Mouse (Mus musculus): Measurements from ENCODE around the gene Ncl. TPM values are rescaled to one million over a fixed set of nuclear protein-coding genes. Genes with fewer than 3 reads are reported as not detected.
A peak's percentile ranks its signal among the peaks of the same experiment; 100 is the strongest.

The Ncl gene
- polyA plus RNA-seq, 1 experiment from 2014 or later = 124 TPM

DNA sequence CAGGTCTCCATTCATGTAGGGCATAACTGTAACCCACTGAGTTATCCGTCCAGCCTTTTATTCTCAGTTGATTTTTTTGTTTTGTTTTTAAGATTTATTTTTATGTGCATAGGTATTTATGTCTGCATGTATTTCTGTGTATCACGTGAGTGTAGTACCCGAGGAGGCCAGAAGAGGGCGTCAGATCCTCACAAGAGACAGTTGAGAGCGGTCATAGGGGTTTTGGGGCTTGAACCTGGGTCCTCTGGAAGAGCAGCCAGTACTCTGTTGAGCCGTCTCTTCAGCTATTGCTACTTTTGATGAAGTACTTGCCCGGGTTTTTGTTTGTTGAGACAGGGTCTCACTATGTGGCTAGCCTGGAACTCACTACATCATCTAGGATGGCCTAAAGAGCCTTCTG, 36.7 kb upstream of the Ncl start:
- no peak for ATAC-seq
- Histone ChIP-seq H3K36me3 (ENCODE audit: control insufficient read depth, insufficient read depth, low read length) (no peaks in the 10 kb centered on the region), H3K27me3 (replicated peaks; ENCODE audit: control insufficient read depth, insufficient read depth, low read length) (no peaks in the 10 kb centered on the region), H3K9ac (ENCODE audit: low read length) (no peak overlapping the region), H3K4me2 (ENCODE audit: low read length) (no peak overlapping the region), H3K4me1 (ENCODE audit: control insufficient read depth, insufficient read depth, low read length) (no peaks in the 10 kb centered on the region), H3K9me3 (replicated peaks; ENCODE audit: control insufficient read depth, low read length) (no peaks in the 10 kb centered on the region), H3K4me3 (ENCODE audit: low read depth, low read length) (no peak overlapping the region), H3K27ac (ENCODE audit: low read depth, low read length) (no peak overlapping the region)
- WGBS = 68% methylated on average over 7 of the region's 7 CpGs
- DNase-seq (ENCODE audit: low spot score) = no peak

DNA sequence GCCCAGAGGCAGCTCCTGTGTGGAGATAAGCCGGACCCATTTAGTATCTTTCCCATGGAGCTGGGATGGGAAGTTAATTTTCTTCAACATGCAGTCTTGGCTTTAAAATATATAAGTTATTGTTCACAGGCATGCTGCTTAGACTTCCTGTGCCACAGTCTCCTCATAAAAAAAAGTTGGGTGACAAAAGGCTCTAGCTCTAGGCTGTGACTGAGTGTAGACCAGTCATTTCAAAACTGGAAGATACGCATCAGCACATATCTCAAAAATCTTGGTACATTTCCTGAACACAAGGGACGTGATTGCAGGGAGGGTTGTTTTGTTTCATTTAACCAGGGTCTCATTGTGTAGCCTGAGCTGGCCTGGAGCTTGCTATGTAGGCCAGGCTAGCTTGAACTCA, 35.0 kb upstream of the Ncl start:
- Histone ChIP-seq H3K27ac (ENCODE audit: low read depth, low read length) (no peak overlapping the region), H3K9ac (ENCODE audit: low read length) (no peak overlapping the region), H3K9me3 (replicated peaks; ENCODE audit: control insufficient read depth, low read length) (no peaks in the 10 kb centered on the region), H3K36me3 (ENCODE audit: control insufficient read depth, insufficient read depth, low read length) (no peaks in the 10 kb centered on the region), H3K27me3 (replicated peaks; ENCODE audit: control insufficient read depth, insufficient read depth, low read length) (no peaks in the 10 kb centered on the region), H3K4me1 (ENCODE audit: control insufficient read depth, insufficient read depth, low read length) (no peaks in the 10 kb centered on the region), H3K4me2 (ENCODE audit: low read length) (no peak overlapping the region), H3K4me3 (ENCODE audit: low read depth, low read length) (no peak overlapping the region)
- ATAC-seq (no peak), DNase-seq (ENCODE audit: low spot score) (no peak)
- 87% methylated on average over 3 of the region's 3 CpGs for WGBS

DNA sequence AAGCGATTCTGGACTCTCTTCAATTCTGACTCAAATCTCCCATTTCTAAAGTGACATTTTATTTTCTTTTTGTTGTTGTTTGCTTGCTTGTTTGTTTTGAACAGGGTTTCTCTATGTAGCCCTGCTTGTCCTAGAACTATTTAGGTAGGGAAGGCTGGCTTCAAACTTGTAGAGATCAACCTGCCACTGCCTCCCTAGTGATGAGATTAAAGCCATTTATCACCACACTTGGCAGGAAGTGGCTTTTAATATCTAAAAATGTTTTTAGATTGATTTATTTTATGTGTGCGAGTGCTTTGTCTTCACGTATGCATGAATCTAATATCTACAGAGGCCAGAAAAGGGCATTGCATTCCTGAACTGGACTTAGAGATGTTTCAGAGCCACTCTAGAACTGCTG, 34.0 kb upstream of the Ncl start:
- Histone ChIP-seq H3K9ac (ENCODE audit: low read length) (no peak overlapping the region), H3K4me2 (ENCODE audit: low read length) (no peak overlapping the region), H3K9me3 (replicated peaks; ENCODE audit: control insufficient read depth, low read length) (no peaks in the 10 kb centered on the region), H3K4me3 (ENCODE audit: low read depth, low read length) (no peak overlapping the region), H3K27me3 (replicated peaks; ENCODE audit: control insufficient read depth, insufficient read depth, low read length) (no peaks in the 10 kb centered on the region), H3K27ac (ENCODE audit: low read depth, low read length) (no peak overlapping the region), H3K36me3 (ENCODE audit: control insufficient read depth, insufficient read depth, low read length) (no peaks in the 10 kb centered on the region), H3K4me1 (ENCODE audit: control insufficient read depth, insufficient read depth, low read length) (no peaks in the 10 kb centered on the region)
- 87% methylated on average over 3 of the region's 3 CpGs for WGBS
- no peak for ATAC-seq
- no peak for DNase-seq (ENCODE audit: low spot score)

DNA sequence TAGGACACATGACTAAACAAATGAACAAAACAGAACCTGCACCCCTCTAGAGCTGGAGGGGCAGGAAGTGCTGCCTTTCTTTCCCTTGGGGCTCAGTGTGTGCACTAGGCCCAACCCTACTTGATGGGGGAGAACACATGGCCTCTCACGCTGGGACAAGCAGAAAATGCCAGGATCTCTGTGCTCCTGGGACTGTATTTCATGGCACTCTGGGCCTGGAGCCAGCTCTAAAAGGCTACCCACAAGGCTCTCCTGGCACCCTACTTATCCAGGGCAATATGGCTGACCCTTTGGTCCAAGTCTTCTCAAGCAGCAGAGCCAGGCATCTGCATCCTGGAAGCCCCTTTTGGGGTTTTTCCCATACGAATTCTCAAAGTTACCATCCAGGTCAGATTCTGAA, 32.2 kb upstream of the Ncl start:
- Histone ChIP-seq H3K27me3 (replicated peaks; ENCODE audit: control insufficient read depth, insufficient read depth, low read length) (no peaks in the 10 kb centered on the region), H3K4me1 (ENCODE audit: control insufficient read depth, insufficient read depth, low read length) (no peaks in the 10 kb centered on the region), H3K9ac (ENCODE audit: low read length) (no peak overlapping the region), H3K9me3 (replicated peaks; ENCODE audit: control insufficient read depth, low read length) (no peaks in the 10 kb centered on the region), H3K36me3 (ENCODE audit: control insufficient read depth, insufficient read depth, low read length) (no peaks in the 10 kb centered on the region), H3K4me2 (ENCODE audit: low read length) (no peak overlapping the region), H3K4me3 (ENCODE audit: low read depth, low read length) (no peak overlapping the region), H3K27ac (ENCODE audit: low read depth, low read length) (no peak overlapping the region)
- DNase-seq (ENCODE audit: low spot score) (no peak), ATAC-seq (no peak)
- WGBS = 64% methylated on average over 2 of the region's 2 CpGs

DNA sequence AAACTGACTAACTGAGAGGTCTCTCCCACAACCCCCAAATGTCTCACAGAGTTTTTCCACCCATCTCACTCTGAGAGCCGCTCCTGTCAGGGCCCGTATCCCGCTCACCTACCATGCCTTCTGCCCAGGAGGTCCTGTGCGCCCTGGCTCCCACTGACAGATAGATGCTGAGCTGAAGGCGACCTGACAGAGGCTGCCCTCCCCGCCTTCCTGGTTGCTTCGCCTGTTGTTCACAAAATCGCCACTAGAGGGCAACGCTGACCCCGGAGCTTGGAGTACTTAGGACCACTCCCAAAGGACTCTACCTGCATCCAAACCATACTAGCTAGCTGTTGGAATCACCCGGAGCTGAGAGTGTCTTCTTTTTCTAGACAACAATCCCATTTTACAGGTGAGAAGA, 30.0 kb upstream of the Ncl start:
- no peaks in the 10 kb centered on the region for H3K4me1 ChIP-seq (ENCODE audit: control insufficient read depth, insufficient read depth, low read length)
- H3K9ac ChIP-seq (ENCODE audit: low read length) = no peak overlapping the region
- peak; percentile 73 for DNase-seq (ENCODE audit: low spot score)
- H3K36me3 ChIP-seq (ENCODE audit: control insufficient read depth, insufficient read depth, low read length) = no peaks in the 10 kb centered on the region
- H3K27ac ChIP-seq (ENCODE audit: low read depth, low read length) = no peak overlapping the region
- H3K4me3 ChIP-seq (ENCODE audit: low read depth, low read length) = no peak overlapping the region
- no peaks in the 10 kb centered on the region for H3K9me3 ChIP-seq (replicated peaks; ENCODE audit: control insufficient read depth, low read length)
- H3K4me2 ChIP-seq (ENCODE audit: low read length) = no peak overlapping the region
- no peaks in the 10 kb centered on the region for H3K27me3 ChIP-seq (replicated peaks; ENCODE audit: control insufficient read depth, insufficient read depth, low read length)
- peak; percentile 62; the same call in 1 of the 2 replicates for ATAC-seq
- 2% methylated on average over 11 of the region's 11 CpGs for WGBS

DNA sequence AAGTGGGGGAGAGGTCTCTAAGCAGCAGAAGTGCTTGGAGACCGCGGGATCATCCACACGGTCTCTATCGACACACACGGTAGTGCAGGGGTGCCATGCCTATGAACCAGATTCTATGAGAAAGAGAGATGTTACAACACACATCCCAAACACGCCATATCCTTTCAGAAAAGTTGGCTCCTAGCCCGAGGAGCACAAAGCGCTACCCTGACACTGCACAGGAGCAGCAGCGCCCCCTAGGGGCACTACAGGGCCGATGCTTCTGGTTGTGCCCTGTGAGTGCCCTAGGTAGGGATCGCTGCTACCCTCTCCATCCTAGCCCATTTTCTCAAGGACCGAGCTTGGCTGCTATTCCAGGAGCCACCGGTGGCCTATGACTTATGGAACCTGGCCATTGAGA, 21.8 kb upstream of the Ncl start:
- Histone ChIP-seq H3K27ac (ENCODE audit: low read depth, low read length) (no peak overlapping the region), H3K27me3 (replicated peaks; ENCODE audit: control insufficient read depth, insufficient read depth, low read length) (no peaks in the 10 kb centered on the region), H3K4me3 (ENCODE audit: low read depth, low read length) (no peak overlapping the region), H3K9ac (ENCODE audit: low read length) (no peak overlapping the region), H3K36me3 (ENCODE audit: control insufficient read depth, insufficient read depth, low read length) (no peaks in the 10 kb centered on the region), H3K4me1 (ENCODE audit: control insufficient read depth, insufficient read depth, low read length) (no peaks in the 10 kb centered on the region; the same call in 1 of the 2 replicates), H3K9me3 (replicated peaks; ENCODE audit: control insufficient read depth, low read length) (no peaks in the 10 kb centered on the region), H3K4me2 (ENCODE audit: low read length) (0 out of 2 replicates have a peak overlapping the region, but pooled peaks have one; percentile 14)
- ATAC-seq = no peak
- 37% methylated on average over 13 of the region's 13 CpGs for WGBS
- peak; percentile 56 for DNase-seq (ENCODE audit: low spot score)

DNA sequence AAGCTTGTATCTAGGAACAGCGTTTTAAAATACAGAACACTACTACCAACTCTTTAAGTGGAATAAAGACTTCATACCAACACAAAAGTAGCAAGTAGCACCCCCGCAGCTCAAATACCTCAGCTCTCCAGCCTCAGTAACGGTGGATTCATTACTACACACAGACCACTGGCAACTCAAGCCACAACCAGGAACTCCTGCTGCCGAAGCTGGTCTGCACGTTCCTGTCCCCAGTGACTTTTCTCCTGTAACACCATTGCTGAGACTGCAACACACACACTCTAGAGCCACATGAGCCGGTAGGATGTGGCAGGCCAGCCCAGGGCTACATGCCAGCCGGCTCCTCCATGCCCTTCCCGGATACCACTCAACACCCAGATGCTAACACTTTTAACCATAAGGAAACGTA, 20.0 kb upstream of the Ncl start:
- no peak for ATAC-seq
- WGBS = 78% methylated on average over 9 of the region's 9 CpGs
- Histone ChIP-seq H3K9me3 (replicated peaks; ENCODE audit: control insufficient read depth, low read length) (no peaks in the 10 kb centered on the region), H3K4me3 (ENCODE audit: low read depth, low read length) (no peak overlapping the region), H3K27ac (ENCODE audit: low read depth, low read length) (no peak overlapping the region), H3K27me3 (replicated peaks; ENCODE audit: control insufficient read depth, insufficient read depth, low read length) (no peaks in the 10 kb centered on the region), H3K4me1 (ENCODE audit: control insufficient read depth, insufficient read depth, low read length) (no peaks in the 10 kb centered on the region; the same call in 1 of the 2 replicates), H3K36me3 (ENCODE audit: control insufficient read depth, insufficient read depth, low read length) (no peaks in the 10 kb centered on the region), H3K4me2 (ENCODE audit: low read length) (no peak overlapping the region), H3K9ac (ENCODE audit: low read length) (no peak overlapping the region)
- DNase-seq (ENCODE audit: low spot score) = no peak

DNA sequence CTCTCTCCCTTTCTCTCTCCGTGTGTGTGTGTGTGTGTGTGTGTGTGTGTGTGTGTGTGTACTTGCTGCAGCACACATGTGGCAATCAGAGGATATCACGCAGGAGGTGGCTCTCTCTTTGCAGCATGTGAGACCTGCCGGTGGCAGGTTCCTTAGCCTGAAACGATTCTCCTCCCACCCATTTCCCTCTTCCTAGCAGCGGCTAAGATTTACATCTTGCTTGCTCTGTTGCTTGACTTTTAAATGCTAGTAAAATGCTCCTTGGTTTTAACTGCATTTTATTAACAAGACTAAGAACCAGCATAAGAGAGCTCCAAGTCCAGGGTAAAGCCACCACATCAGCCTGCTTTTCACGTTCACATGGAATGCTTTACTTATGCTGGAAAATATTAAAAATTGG, 19.5 kb upstream of the Ncl start:
- no peaks in the 10 kb centered on the region for H3K36me3 ChIP-seq (ENCODE audit: control insufficient read depth, insufficient read depth, low read length)
- no peak overlapping the region for H3K4me3 ChIP-seq (ENCODE audit: low read depth, low read length)
- H3K4me2 ChIP-seq (ENCODE audit: low read length) = no peak overlapping the region
- no peaks in the 10 kb centered on the region for H3K9me3 ChIP-seq (replicated peaks; ENCODE audit: control insufficient read depth, low read length)
- no peak for ATAC-seq
- H3K4me1 ChIP-seq (ENCODE audit: control insufficient read depth, insufficient read depth, low read length) = no peaks in the 10 kb centered on the region; the same call in 1 of the 2 replicates
- no peak overlapping the region for H3K9ac ChIP-seq (ENCODE audit: low read length)
- H3K27me3 ChIP-seq (replicated peaks; ENCODE audit: control insufficient read depth, insufficient read depth, low read length) = no peaks in the 10 kb centered on the region
- 80% methylated on average over 6 of the region's 6 CpGs for WGBS
- no peak for DNase-seq (ENCODE audit: low spot score)
- no peak overlapping the region for H3K27ac ChIP-seq (ENCODE audit: low read depth, low read length)

DNA sequence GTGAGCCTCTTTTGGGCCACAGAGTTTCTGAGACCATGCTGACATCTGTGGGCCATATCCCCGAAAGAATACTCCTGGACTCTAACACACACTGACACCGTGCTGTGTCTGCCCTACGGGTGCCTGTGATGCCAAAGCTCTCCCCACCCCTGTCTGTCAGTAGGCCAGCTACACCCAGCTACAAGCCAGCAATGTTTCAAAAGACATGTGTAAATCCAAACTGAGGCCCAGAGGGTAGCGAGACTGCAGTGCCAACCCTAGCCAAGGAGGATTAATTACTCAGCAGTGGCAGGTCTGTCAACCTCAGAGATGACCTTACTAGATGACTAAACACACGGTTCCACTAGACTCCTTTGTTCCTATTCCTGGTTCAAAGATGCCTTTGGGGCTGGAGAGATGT, 17.2 kb upstream of the Ncl start:
- Histone ChIP-seq H3K27me3 (replicated peaks; ENCODE audit: control insufficient read depth, insufficient read depth, low read length) (no peaks in the 10 kb centered on the region), H3K4me1 (ENCODE audit: control insufficient read depth, insufficient read depth, low read length) (no peaks in the 10 kb centered on the region; the same call in 1 of the 2 replicates), H3K9me3 (replicated peaks; ENCODE audit: control insufficient read depth, low read length) (no peaks in the 10 kb centered on the region), H3K27ac (ENCODE audit: low read depth, low read length) (no peak overlapping the region), H3K9ac (ENCODE audit: low read length) (no peak overlapping the region), H3K36me3 (ENCODE audit: control insufficient read depth, insufficient read depth, low read length) (no peaks in the 10 kb centered on the region), H3K4me2 (ENCODE audit: low read length) (no peak overlapping the region), H3K4me3 (ENCODE audit: low read depth, low read length) (no peak overlapping the region)
- DNase-seq (ENCODE audit: low spot score) (no peak), ATAC-seq (no peak)
- 76% methylated on average over 5 of the region's 5 CpGs for WGBS
